Mouse (Mus musculus) spleen, adult 2 months (tissue): Measurements from ENCODE around the gene N4bp2l2. TPM values are rescaled to one million over a fixed set of nuclear protein-coding genes. Genes with fewer than 3 reads are reported as not detected.
"Not testable (repeated sequence)": the region's sequence is repeated elsewhere in the genome, so short reads cannot be mapped to it uniquely, and the experiment has no call there.

Source experiments
- DNase-seq, 2 experiments: peaks; one replicate each; pipeline versions ENCODE4 v3.0.0 to v3.0.0-alpha.2; 2012 to 2021; ENCODE audit warnings: low spot score in 2 of 2, low read depth in 1 of 2
- H3K27ac ChIP-seq: fragments of 200-500 bp; 2 replicates; pipeline ENCODE4 v1.5.1; 2012; ENCODE audit warnings: low read length, inconsistent platforms; ENCODE audit not compliant: insufficient read depth
- H3K27me3 ChIP-seq: fragments of 200-500 bp; 2 replicates; pipeline ENCODE4 v1.6.1; 2012; ENCODE audit warnings: mild to moderate bottlenecking, moderate library complexity, low read length, inconsistent platforms; ENCODE audit not compliant: control insufficient read depth, insufficient read depth
- H3K36me3 ChIP-seq: fragments of 200-500 bp; 2 replicates; pipeline ENCODE4 v1.6.1; 2012; ENCODE audit warnings: mild to moderate bottlenecking, low read length, inconsistent platforms; ENCODE audit not compliant: control insufficient read depth, insufficient read depth
- H3K4me1 ChIP-seq: fragments of 200-500 bp; 2 replicates; pipeline ENCODE4 v1.6.1; 2011; ENCODE audit warnings: inconsistent platforms; ENCODE audit not compliant: control insufficient read depth, insufficient read depth, insufficient read length
- H3K4me3 ChIP-seq: fragments of 200-500 bp; 2 replicates; pipeline ENCODE4 v1.5.1; 2011; ENCODE audit warnings: mild to moderate bottlenecking, inconsistent platforms; ENCODE audit not compliant: insufficient read depth, insufficient read length; ENCODE audit errors: extremely low read depth
- CTCF ChIP-seq: fragments of 200-500 bp; IDR thresholded peaks from 2 replicates; pipeline ENCODE4 v1.5.1; 2011; ENCODE audit warnings: mild to moderate bottlenecking, inconsistent platforms; ENCODE audit not compliant: insufficient read depth, insufficient read length, insufficient replicate concordance; ENCODE audit errors: extremely low read depth
- POLR2A ChIP-seq: fragments of 200-500 bp; IDR thresholded peaks from 2 replicates; pipeline ENCODE4 v1.6.1; 2011; ENCODE audit warnings: low read depth, low read length, inconsistent platforms
- WGBS: fragments of 180-500 bp; shearing (Covaris S2); methylation state at CpG from one replicate; pipeline ENCODE4 v1.1.7; 2018; 5-methylcytosine and 5-hydroxymethylcytosine counted together
- polyA plus RNA-seq: library from polyadenylated mRNA; depleted of rRNA; stranded (reverse); fragments of >200 nt; gene quantifications from 2 replicates; pipeline ENCODE4 v1.2.3, GENCODE M21; 2012

The N4bp2l2 gene
- polyA plus RNA-seq, 1 experiment: 4.4 TPM

GRCm38 (mm10) chr5:150664794-150665131, 1.2 kb downstream of the N4bp2l2 start:
- TF ChIP-seq CTCF: no peak
- no peak for TF ChIP-seq POLR2A
- H3K36me3 ChIP-seq: peaks cover 9% of the 10 kb centered on the region
- DNase-seq: no peak
- peaks cover 5% of the 10 kb centered on the region for H3K4me1 ChIP-seq
- peak overlapping the region; percentile 84 for H3K4me3 ChIP-seq
- WGBS: under 1% methylated on average over 10 of the region's 10 CpGs
- no peaks in the 10 kb centered on the region for H3K27me3 ChIP-seq
- H3K27ac ChIP-seq: peak overlapping the region; percentile 89

GRCm38 (mm10) chr5:150663926-150664325, 2.1 kb downstream of the N4bp2l2 start:
- WGBS: 78% methylated on average over 7 of the region's 7 CpGs
- H3K27me3 ChIP-seq, H3K36me3 ChIP-seq, H3K4me3 ChIP-seq, H3K4me1 ChIP-seq, H3K27ac ChIP-seq, DNase-seq: not testable (repeated sequence)

GRCm38 (mm10) chr5:150660296-150660695, 5.7 kb downstream of the N4bp2l2 start:
- H3K4me3 ChIP-seq, H3K4me1 ChIP-seq, DNase-seq, H3K27me3 ChIP-seq, H3K36me3 ChIP-seq, H3K27ac ChIP-seq: not testable (repeated sequence)
- 91% methylated on average over 3 of the region's 3 CpGs for WGBS

- H3K27ac ChIP-seq, DNase-seq, H3K4me1 ChIP-seq, H3K4me3 ChIP-seq, H3K36me3 ChIP-seq, H3K27me3 ChIP-seq: not testable (repeated sequence)
- WGBS: 80% methylated on average over 6 of the region's 6 CpGs
Measured at GRCm38 (mm10) chr5:150659425-150659824, 6.6 kb downstream of the N4bp2l2 start.

- TF ChIP-seq CTCF: no peak
- Histone ChIP-seq H3K4me3 (no peak overlapping the region), H3K27ac (no peak overlapping the region), H3K27me3 (no peaks in the 10 kb centered on the region), H3K36me3 (peaks cover 1% of the 10 kb centered on the region; the same call in 1 of the 2 replicates), H3K4me1 (no peaks in the 10 kb centered on the region)
- no peak for DNase-seq
Measured at GRCm38 (mm10) chr5:150654548-150654947, 11.4 kb downstream of the N4bp2l2 start.

- Histone ChIP-seq H3K36me3 (peaks cover 7% of the 10 kb centered on the region; the same call in 1 of the 2 replicates), H3K27ac (no peak overlapping the region), H3K4me3 (no peak overlapping the region), H3K4me1 (no peaks in the 10 kb centered on the region), H3K27me3 (no peaks in the 10 kb centered on the region)
- DNase-seq: no peak
- WGBS: 89% methylated on average over 2 of the region's 2 CpGs
- TF ChIP-seq POLR2A (no peak), CTCF (no peak)
Measured at GRCm38 (mm10) chr5:150652578-150652977, 13.4 kb downstream of the N4bp2l2 start.

- no peaks in the 10 kb centered on the region for H3K4me1 ChIP-seq
- no peak overlapping the region for H3K27ac ChIP-seq
- H3K36me3 ChIP-seq: peaks cover 25% of the 10 kb centered on the region
- TF ChIP-seq POLR2A: no peak
- TF ChIP-seq CTCF: no peak
- H3K27me3 ChIP-seq: no peaks in the 10 kb centered on the region
- no peak for DNase-seq
- WGBS: 85% methylated on average over 4 of the region's 4 CpGs
- H3K4me3 ChIP-seq: no peak overlapping the region
Measured at GRCm38 (mm10) chr5:150644926-150645325, 21.1 kb downstream of the N4bp2l2 start.

GRCm38 (mm10) chr5:150643390-150643789, 22.6 kb downstream of the N4bp2l2 start:
- not testable (repeated sequence) for H3K4me3 ChIP-seq, DNase-seq, H3K27ac ChIP-seq, H3K27me3 ChIP-seq, H3K4me1 ChIP-seq
- 97% methylated on average over 4 of the region's 4 CpGs for WGBS
- H3K36me3 ChIP-seq: peaks cover 25% of the 10 kb centered on the region
